Mouse (Mus musculus): Measurements from ENCODE around the gene Ube3b.

Ube3b gene

GRCm38 (mm10) chr5:114380209-114381012, at the start of gene Ube3b, which contains the start of gene Kctd10:
Gene Ube3b (plus strand): TSS chr5:114380607.
Gene Kctd10 (minus strand): TSS chr5:114380508.
- POLR2A ChIA-PET = interaction anchor here (0.6 to 1.2 kb wide), 32 partner anchors 8 to 1480 kb away, joined by 3 to 7 read pairs (median 4); partner anchors contain the start of genes Mmab (in 1 of the 4), Mvk (in 1 of the 4) and Ung (in 1 of the 4)
- CTCF ChIA-PET = interaction anchor here (0.6 to 1.6 kb wide), 18 partner anchors 12 to 1926 kb away, joined by 3 to 8 read pairs (median 4); no protein-coding TSS in a partner anchor

DNA sequence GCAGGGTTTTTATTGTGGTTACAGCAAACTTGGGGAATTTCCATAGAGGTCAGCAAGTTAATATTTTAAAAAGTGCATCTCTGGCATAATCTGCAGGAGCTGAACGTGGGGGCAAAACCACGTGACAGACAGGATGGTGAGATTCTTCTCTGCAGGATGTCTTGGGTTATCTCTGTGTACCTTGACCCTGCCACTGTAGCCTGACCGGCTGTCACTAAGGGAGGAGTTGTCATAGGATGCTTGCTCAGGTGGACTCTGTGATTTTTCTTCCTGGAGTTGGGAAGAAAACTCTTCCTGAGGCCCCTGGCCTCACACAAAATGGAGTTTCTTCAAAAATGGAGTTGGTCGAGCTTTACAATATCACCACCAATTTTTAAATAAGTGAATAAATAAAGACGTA, 37.4 kb upstream of the Ube3b start:
- ChIA-PET CTCF (no interaction called here), POLR2A (interaction anchor here in 1 of 4 experiments (0.6 to 1.1 kb wide), 2 partner anchors 15 to 192 kb away, joined by 3 read pairs; no protein-coding TSS in a partner anchor)

- CTCF ChIA-PET = no interaction called here
- POLR2A ChIA-PET = no interaction called here
Observed at GRCm38 (mm10) chr5:114343612-114344011, 36.8 kb upstream of the Ube3b start.

GRCm38 (mm10) chr5:114345538-114345937, 34.9 kb upstream of the Ube3b start:
- CTCF ChIA-PET = interaction anchor here in 3 of 4 experiments (0.6 to 1.9 kb wide), 6 partner anchors 11 to 917 kb away, joined by 3 to 8 read pairs (median 3); no protein-coding TSS in a partner anchor
- POLR2A ChIA-PET = interaction anchor here in 2 of 4 experiments (0.7 to 1.7 kb wide), 4 partner anchors 8 to 116 kb away, joined by 3 to 11 read pairs (median 4); no protein-coding TSS in a partner anchor

DNA sequence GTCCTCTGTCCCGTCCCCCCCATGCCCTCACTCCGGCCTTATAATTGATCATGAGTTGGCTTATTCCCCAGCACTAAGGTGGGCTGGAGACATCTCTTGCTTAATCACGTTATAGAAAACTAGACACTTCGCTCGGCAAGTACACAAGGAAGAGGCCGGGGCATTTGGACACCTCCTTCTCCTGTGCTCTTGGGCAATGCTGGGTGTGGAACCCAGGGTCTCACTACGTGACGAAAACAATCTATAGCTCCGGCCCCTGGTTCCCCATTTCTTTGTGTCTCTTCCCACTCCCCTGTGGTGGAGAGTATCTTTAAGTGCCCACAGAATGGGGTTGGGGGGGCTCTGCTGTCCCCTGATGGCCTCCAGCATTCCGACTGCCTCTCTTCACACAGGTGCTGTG, 33.4 kb upstream of the Ube3b start:
- CTCF ChIA-PET = interaction anchor here in 3 of 4 experiments (0.6 to 1.1 kb wide), 5 partner anchors 32 to 293 kb away, joined by 3 to 4 read pairs (median 3); no protein-coding TSS in a partner anchor

GRCm38 (mm10) chr5:114351490-114351889, 28.9 kb upstream of the Ube3b start:
- ChIA-PET POLR2A (interaction anchor here in 2 of 4 experiments (0.6 to 1.4 kb wide), 4 partner anchors 14 to 110 kb away, joined by 3 to 5 read pairs (median 4); no protein-coding TSS in a partner anchor), CTCF (interaction anchor here in 3 of 4 experiments (0.5 to 0.8 kb wide), 4 partner anchors 21 to 305 kb away, joined by 3 to 4 read pairs (median 4); no protein-coding TSS in a partner anchor)

More for the DNA sequence above, 33.4 kb upstream of the Ube3b start:
- POLR2A ChIA-PET = interaction anchor here in 2 of 4 experiments (0.6 to 1.1 kb wide), 6 partner anchors 10 to 1532 kb away, joined by 3 to 4 read pairs (median 3); no protein-coding TSS in a partner anchor

DNA sequence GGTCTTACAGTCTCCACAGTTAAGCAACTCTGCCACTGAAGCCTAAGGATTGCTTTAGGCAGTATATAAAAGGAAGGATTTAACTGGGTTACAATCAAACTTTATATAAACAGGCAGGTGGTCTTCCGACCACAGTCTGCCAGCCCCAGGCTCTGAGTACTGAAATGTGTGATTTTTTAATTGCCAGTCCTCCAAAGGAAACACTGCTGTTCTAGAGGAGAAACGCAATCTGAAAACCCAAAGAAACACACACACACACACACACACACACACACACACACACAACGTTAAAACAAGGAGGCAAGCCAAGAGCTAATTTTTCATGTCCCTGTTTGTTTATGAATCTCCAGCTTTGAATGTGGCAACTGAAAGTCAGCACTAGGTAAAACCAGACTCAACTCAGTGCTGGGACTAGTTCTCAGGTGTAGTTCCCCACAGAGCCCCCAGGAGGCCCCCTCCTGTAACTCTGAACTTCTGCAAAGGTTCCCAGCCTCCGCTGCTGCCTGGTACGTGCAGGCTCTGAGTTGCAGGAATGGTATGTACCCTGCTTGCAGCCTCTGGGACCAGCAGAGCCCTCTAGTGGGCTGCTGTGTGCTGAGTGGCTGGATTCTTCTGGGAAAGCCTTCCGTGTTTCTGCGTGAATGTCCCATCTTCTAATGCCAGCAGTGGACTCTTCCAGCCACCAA, 24.0 kb upstream of the Ube3b start:
- POLR2A ChIA-PET = interaction anchor here in 3 of 4 experiments (0.6 to 2.7 kb wide), 10 partner anchors 10 to 185 kb away, joined by 3 to 14 read pairs (median 4); partner anchors contain the start of genes Kctd10 (in 1 of the 3), Mmab (in 1 of the 3), Mvk (in 1 of the 3) and Ube3b (in 1 of the 3)
- CTCF ChIA-PET = interaction anchor here (0.6 to 1.7 kb wide), 14 partner anchors 11 to 311 kb away, joined by 3 to 7 read pairs (median 3); no protein-coding TSS in a partner anchor

DNA sequence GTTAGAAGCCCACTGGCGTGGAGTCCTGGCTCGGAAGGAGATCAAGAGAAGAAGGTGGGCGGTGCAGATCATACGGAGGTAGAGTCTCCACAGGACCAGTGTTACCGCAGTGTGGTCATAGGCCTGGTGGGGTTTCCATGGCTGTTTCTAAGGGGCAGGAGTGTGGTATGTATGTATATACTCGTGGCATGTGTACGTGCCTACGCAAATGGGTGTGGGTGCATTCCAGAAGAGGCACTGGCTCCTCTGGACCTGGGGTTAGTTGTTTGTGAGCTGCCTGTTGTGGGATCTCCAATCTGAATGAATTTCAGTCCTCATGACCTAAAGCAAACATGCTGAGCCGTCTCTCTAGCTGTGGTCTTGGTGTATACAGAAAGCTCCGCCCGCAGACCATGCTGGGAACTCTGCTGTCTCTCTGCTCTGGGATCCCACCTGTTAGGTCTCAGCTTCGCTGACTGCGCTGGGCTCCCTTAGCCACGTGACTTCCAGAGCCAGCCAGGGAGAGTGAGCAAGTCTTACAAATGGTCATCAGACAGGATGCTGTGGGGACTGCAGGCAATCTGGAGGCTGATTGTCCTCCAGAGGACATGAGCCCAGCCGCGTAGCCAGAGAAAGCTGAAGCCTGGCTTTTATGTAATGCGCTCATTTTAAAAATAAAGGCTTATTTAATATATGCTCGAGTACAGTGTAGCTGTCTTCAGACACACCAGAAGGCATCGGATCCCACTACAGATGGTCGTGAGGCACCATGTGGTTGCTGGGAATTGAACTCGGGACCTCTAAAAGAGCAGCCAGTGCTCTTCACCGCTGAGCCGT, 23.3 kb upstream of the Ube3b start:
- POLR2A ChIA-PET = interaction anchor here in 3 of 4 experiments (0.5 to 2.7 kb wide), 15 partner anchors 10 to 324 kb away, joined by 3 to 14 read pairs (median 3); partner anchors contain the start of genes Fam222a (in 1 of the 3), Kctd10 (in 1 of the 3), Mmab (in 1 of the 3) and Mvk (in 1 of the 3)
- CTCF ChIA-PET = interaction anchor here (0.5 to 1.7 kb wide), 16 partner anchors 12 to 409 kb away, joined by 3 to 8 read pairs (median 4); partner anchors contain the start of genes Kctd10 (in 1 of the 4) and Ube3b (in 1 of the 4)

GRCm38 (mm10) chr5:114358833-114359232, 21.6 kb upstream of the Ube3b start:
- POLR2A ChIA-PET = interaction anchor here in 3 of 4 experiments (0.6 to 2.7 kb wide), 6 partner anchors 12 to 292 kb away, joined by 3 to 14 read pairs (median 4); partner anchors contain the start of genes Kctd10 (in 1 of the 3), Mmab (in 1 of the 3), Mvk (in 1 of the 3) and Ube3b (in 1 of the 3)
- CTCF ChIA-PET = interaction anchor here in 2 of 4 experiments (0.5 to 1.5 kb wide), 5 partner anchors 25 to 275 kb away, joined by 3 to 5 read pairs (median 3); no protein-coding TSS in a partner anchor

GRCm38 (mm10) chr5:114359586-114359985, 20.8 kb upstream of the Ube3b start:
- ChIA-PET POLR2A (interaction anchor here in 1 of 4 experiments (1.0 kb wide), 1 partner anchor 51 kb away, joined by 3 read pairs; no protein-coding TSS in a partner anchor), CTCF (interaction anchor here in 3 of 4 experiments (0.6 to 1.5 kb wide), 5 partner anchors 24 to 245 kb away, joined by 3 to 5 read pairs (median 3); no protein-coding TSS in a partner anchor)

DNA sequence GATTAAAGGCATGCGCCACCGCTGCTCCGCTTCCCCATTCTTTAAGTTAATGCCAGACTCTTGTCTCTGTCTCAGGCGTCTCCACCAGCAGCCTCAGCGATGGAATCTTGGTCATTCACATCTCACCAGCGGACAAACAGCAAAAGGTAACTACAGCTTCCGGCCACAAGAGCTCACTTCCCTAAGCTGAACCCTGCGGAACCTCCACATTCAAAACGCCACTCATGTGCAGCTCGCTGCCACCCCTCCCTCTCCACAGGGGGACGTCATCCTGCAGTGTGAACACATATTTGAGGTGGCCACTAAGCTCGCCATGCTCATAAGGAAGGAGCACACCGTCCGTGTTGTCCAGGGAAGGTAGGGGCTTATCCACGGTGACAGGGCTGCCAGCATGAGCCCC, 19.4 kb upstream of the Ube3b start:
- CTCF ChIA-PET = no interaction called here
- POLR2A ChIA-PET = interaction anchor here in 1 of 4 experiments (0.9 kb wide), 1 partner anchor 233 kb away, joined by 3 read pairs; the partner anchor contains the start of gene Alkbh2

GRCm38 (mm10) chr5:114365043-114365752, 15.2 kb upstream of the Ube3b start:
- ChIA-PET POLR2A (no interaction called here), CTCF (no interaction called here)

- CTCF ChIA-PET = interaction anchor here in 1 of 4 experiments (0.6 kb wide), 1 partner anchor 339 kb away, joined by 3 read pairs; no protein-coding TSS in a partner anchor
- POLR2A ChIA-PET = no interaction called here
Observed at GRCm38 (mm10) chr5:114368121-114368520, 12.3 kb upstream of the Ube3b start.

DNA sequence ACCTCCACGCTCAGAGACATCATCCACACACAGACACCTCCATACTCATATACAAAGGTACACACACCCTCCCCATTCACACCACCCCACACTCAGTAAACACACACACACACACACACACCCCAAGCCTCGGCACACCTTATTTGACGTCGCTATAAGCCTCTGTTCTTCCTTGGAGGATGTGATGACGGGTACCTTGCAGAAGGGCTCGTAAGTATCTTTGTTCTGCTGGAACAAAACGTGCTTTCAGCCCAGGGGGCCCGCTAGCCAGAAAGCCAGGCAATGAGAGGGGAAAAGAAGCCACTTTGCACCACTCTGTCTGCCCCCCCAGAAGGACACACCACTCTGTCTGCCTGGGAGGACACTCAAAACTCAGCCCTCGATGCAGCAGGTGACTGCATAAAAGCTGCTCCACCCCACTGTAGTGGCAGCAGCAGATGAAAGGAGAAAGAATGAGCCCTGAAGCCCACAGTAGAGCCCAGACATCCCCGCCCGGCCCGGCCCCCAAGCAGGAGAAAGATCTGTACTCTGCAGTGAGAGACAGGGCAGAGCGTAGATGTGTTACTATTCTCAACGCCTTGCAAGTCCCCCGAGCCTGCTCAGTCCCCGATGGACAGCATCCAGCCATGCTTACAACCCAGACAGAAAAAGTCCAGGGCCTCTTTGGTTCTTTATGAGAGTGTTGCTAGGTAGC, 11.5 kb upstream of the Ube3b start:
- CTCF ChIA-PET = no interaction called here
- POLR2A ChIA-PET = interaction anchor here in 1 of 4 experiments (0.6 to 0.8 kb wide), 2 partner anchors 10 to 14 kb away, joined by 3 read pairs; no protein-coding TSS in a partner anchor

DNA sequence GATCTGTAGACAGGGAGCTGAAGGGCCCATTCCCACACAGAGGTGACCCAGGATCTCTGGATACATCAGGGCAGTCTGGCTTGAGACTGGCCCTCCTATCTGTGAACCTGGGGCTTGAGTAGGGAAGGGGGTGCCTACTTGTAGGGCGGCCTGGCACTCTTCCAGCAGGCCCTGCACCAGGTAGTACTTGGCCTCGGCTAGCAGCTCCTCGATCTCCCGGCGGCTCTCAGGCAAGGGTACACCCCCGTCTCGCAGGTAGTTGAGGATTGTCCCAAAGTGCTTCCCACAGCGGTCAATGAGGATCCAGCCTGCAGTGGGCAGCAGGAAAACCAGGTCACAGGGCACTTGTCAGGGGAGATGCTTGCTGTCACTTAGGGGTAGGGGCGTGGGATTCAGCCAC, 10.5 kb upstream of the Ube3b start:
- POLR2A ChIA-PET = interaction anchor here in 2 of 4 experiments (0.7 to 1.1 kb wide), 4 partner anchors 10 to 23 kb away, joined by 3 to 4 read pairs (median 3); partner anchors contain the start of genes Kctd10 (in 1 of the 2) and Ube3b (in 1 of the 2)
- CTCF ChIA-PET = interaction anchor here in 1 of 4 experiments (1.2 kb wide), 1 partner anchor 53 kb away, joined by 4 read pairs; no protein-coding TSS in a partner anchor

DNA sequence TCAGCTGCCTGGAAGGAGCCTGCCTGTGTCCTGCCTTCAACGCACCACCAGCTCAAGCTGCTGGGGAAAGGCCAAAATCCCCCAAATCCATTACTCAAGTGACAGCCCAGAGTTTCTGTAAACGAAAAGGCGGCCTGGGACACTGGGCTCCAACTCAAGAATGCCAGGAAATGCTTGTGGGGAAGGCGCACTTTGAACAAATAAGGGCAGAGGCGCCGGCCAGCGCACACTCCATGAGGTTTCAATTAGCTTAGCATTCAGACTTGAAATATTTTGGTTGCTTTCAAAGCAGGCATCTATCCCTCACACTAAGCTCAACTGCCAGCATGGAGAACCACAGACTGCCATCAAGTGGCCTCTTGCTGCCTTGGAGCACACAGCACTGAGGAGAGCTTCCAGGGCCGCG, 10.0 kb upstream of the Ube3b start:
- ChIA-PET CTCF (interaction anchor here in 1 of 4 experiments (1.2 kb wide), 1 partner anchor 53 kb away, joined by 4 read pairs; no protein-coding TSS in a partner anchor), POLR2A (interaction anchor here in 2 of 4 experiments (0.7 to 1.1 kb wide), 4 partner anchors 10 to 23 kb away, joined by 3 to 4 read pairs (median 3); partner anchors contain the start of genes Kctd10 (in 1 of the 2) and Ube3b (in 1 of the 2))
